Mouse (Mus musculus): ENCODE data around the gene Gpm6b. TPM values are rescaled to one million over a fixed set of nuclear protein-coding genes. Genes with fewer than 3 reads are reported as not detected.

The Gpm6b gene
- 10 to 100 TPM; 10.5 to 11.3 (median 10.5) TPM for total RNA-seq (2022)

GRCm38 (mm10) chrX:166238831-166239460 lies at the start of gene Gpm6b:
Gene Gpm6b, plus strand, starts transcription at chrX:166238911.
- peak; percentile 2 for DNase-seq (ENCODE audit: low spot score)

- DNase-seq (ENCODE audit: low spot score), result no peak
These were observed 42.4 kb upstream of the Gpm6b start for GRCm38 (mm10) chrX:166196327-166196726.

- peak; percentile 7 for DNase-seq (ENCODE audit: low spot score)
These were observed 40.4 kb upstream of the Gpm6b start for GRCm38 (mm10) chrX:166198266-166198665.

GRCm38 (mm10) chrX:166199812-166200211 lies 38.9 kb upstream of the Gpm6b start:
- no peak for DNase-seq (ENCODE audit: low spot score)

DNA sequence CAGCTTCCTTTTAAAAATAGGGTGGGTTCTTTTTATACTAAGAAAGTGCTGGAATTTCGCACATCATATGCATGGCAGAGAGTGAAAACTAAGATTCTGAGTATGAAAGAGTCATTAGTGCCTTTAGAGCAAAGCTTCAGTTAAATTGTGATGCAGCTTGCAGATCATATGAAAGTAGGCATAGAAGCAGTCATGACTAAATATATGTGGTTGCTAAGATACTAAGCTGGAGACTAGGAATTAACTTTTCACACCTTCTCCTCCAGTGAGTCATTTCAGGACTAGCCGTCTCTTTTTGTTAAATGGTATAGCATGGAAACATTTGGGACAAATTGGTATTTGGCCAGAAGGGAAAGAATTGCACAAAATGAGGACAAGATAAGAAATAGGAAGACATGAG lies 24.1 kb upstream of the Gpm6b start:
- DNase-seq (ENCODE audit: low spot score), result no peak

- no peak for DNase-seq (ENCODE audit: low spot score)
These were observed 22.5 kb upstream of the Gpm6b start for GRCm38 (mm10) chrX:166216248-166216647.

- DNase-seq (ENCODE audit: low spot score), result no peak
These were observed 22.0 kb upstream of the Gpm6b start for GRCm38 (mm10) chrX:166216720-166217119.

DNA sequence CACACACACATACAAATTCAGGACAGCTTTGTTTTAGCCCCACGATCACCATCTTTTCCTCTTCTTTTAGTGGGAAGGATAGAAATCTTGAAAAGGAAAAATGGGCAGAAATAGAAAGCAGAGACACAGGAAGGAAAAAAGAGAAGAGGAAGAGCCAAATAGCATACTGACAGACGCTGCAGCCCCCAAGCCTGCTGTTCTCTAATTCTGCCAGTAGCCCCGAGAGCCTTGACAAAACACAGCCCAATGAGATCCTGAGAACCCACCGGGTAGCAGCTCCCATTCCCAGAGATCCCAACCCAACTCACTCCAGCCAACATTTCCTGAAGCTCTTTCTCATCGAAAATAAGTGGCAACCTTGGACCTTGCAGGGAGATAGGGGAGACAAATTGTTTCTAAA lies 19.4 kb upstream of the Gpm6b start:
- no peak for DNase-seq (ENCODE audit: low spot score)

GRCm38 (mm10) chrX:166226856-166227255 lies 11.9 kb upstream of the Gpm6b start:
- no peak for DNase-seq (ENCODE audit: low spot score)

- no peak for DNase-seq (ENCODE audit: low spot score)
These were observed 9.0 kb upstream of the Gpm6b start for GRCm38 (mm10) chrX:166229750-166230149.

GRCm38 (mm10) chrX:166230515-166231267 lies 8.0 kb upstream of the Gpm6b start:
- DNase-seq (ENCODE audit: low spot score), result no peak

- peak; percentile 6 for DNase-seq (ENCODE audit: low spot score)
These were observed 2.6 kb upstream of the Gpm6b start for GRCm38 (mm10) chrX:166236131-166236530.

- DNase-seq (ENCODE audit: low spot score), result no peak
These were observed 809 bp downstream of the Gpm6b start for GRCm38 (mm10) chrX:166239520-166239919.

- no peak for DNase-seq (ENCODE audit: low spot score)
These were observed 2.0 kb downstream of the Gpm6b start for GRCm38 (mm10) chrX:166240751-166241150.

- DNase-seq (ENCODE audit: low spot score), result no peak
These were observed 4.7 kb downstream of the Gpm6b start for GRCm38 (mm10) chrX:166243261-166243885.

DNA sequence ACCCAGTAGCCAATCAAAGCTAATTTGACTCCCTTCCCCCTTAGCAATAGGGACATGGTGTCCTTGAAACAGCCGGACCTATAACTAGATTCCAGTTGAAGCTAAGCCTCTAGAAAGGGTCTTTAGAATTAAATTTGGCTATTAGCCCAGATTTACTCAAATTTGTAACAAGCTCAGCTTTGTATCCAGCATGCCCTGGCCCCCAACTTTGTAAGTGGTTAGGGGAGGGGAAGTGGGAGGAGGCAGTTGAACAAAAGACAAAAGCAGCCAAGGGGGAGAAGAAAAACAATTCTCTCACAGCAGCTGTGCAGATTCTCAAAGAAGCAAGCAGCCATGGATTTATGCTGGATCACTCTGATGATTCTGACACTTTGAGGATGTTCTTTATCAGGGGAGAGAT lies 32.8 kb downstream of the Gpm6b start:
- DNase-seq (ENCODE audit: low spot score), result no peak

- no peak for DNase-seq (ENCODE audit: low spot score)
These were observed 33.9 kb downstream of the Gpm6b start for GRCm38 (mm10) chrX:166272646-166273045.

DNA sequence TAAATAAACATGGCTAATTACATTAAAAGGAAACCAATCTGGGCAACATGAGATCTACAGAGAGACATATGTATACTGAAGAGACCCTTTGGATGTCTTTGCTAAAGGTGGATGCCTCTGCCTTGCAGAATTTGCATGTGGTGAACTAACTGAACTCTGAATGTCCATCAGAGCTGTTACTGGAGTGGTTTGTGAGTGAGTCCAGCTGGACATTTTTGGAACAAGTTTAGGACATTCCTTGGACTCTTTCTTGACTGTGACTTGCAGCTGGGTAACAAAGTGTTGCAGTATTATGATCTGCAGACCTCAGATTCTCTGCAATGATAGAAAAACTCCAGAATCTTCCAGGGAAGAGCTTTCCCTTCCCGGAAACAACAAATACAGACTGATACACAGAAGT lies 41.1 kb downstream of the Gpm6b start:
- peak; percentile 31 for DNase-seq (ENCODE audit: low spot score)

DNA sequence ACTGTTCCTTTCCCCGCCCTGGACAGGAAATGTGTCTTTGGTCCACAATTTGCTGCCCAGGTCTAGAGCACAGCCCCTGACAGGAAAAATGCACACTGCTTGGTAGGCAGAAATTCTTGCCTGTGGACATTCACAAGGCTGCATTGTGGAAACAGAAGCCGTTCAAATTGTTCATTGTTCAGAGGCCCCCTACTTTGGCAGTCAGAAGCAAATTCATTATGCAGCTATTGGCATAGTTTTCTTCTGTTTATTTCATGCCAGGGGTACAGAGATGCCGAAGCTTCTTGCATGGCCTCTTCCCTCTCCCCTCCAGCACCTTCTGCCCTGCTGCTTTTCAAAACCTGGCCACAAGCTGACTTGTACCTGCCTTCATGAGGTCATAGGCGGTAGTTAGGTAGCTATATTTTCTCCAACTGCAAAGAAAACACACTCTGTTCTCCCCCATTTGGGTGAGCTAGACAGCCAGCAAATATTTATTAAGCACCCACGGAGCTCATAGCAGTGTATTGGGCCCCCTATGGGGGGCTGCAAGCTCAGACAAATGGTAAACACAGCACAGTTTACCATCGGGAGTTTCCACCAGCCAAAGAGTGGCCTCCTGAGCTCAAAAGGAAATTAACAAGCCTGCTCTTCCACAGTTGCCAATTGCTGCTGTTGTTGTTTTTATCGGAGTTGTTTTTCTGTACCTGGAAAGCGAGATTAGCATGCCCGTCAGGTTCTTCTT lies 48.2 kb downstream of the Gpm6b start:
- no peak for DNase-seq (ENCODE audit: low spot score)

DNA sequence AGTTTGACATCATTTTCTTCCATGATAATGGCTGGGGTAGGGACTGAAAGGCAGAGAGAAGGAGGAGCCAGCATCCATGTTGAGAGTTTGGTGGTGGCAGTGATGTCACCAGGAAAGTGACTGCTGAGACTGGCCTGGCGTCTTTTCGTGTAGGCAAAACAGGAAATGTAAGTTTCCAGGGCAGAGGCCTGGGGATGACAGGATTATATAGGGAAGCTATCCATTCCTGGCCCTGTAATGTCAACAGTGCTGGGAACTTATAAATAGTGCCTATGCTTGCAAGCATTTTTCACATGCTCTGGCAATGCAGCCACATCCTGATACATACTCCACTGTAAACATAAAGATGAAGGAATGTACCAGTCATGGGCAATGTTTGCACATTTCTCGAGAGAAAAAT lies 52.6 kb downstream of the Gpm6b start:
- no peak for DNase-seq (ENCODE audit: low spot score)

- DNase-seq (ENCODE audit: low spot score), result no peak
These were observed 54.8 kb downstream of the Gpm6b start for GRCm38 (mm10) chrX:166293465-166293864.

DNA sequence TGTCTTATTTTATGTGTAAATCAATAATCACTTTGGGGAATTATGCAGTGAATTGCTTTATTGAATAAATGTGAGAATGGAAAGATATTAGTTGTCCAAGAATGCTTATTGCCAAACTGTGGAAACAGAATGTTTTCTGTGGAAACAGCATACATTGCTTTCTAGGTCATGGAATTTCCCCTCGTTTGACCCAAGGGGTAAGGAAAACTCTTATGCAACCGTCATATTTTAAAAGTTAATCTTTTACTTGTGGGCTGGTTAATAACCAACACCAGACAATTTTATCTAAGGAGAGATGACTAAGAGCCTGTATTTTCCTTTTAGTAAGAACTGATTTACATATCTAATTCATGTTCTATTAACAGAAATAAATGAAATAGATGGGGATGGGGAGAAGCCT lies 64.1 kb downstream of the Gpm6b start:
- DNase-seq (ENCODE audit: low spot score), result no peak

Data from heart, adult 8-10 months (tissue).